Mouse (Mus musculus): ENCODE measurements around the gene Fbrs. TPM values are rescaled to one million over a fixed set of nuclear protein-coding genes. Genes with fewer than 3 reads are reported as not detected.
A peak's percentile ranks its signal among the peaks of the same experiment; 100 is the strongest.
"Not testable (repeated sequence)": the region's sequence is repeated elsewhere in the genome, so short reads cannot be mapped to it uniquely, and the experiment has no call there.

The Fbrs gene
- polyA plus RNA-seq, 1 experiment from 2014 or later: 11.1 TPM

- H3K4me3 ChIP-seq (ENCODE audit: low read depth, low read length); H3K9ac ChIP-seq (ENCODE audit: low read depth, low read length); ATAC-seq (replicated peaks; ENCODE audit: insufficient number of reproducible peaks, low FRiP score, low TSS enrichment); H3K27ac ChIP-seq (ENCODE audit: low read depth, low read length); H3K27me3 ChIP-seq (ENCODE audit: control insufficient read depth, insufficient read depth, low read length); H3K9me3 ChIP-seq (replicated peaks; ENCODE audit: control insufficient read depth, low read length); H3K4me1 ChIP-seq (ENCODE audit: control insufficient read depth, insufficient read depth, low read length); H3K4me2 ChIP-seq: not testable (repeated sequence)
- peaks cover 27% of the 10 kb centered on the region for H3K36me3 ChIP-seq (ENCODE audit: control insufficient read depth, insufficient read depth, low read length)
- WGBS (ENCODE audit: insufficient replicate concordance): 85% methylated on average over 3 of the region's 3 CpGs
Measured at GRCm38 (mm10) chr7:127458371-127459122, 20.5 kb upstream of the Fbrs start.

GRCm38 (mm10) chr7:127459311-127459710 is 19.7 kb upstream of the Fbrs start, which contains the start of gene Prr14:
Gene Prr14 (plus strand): TSS chr7:127459611.
- H3K9me3 ChIP-seq (replicated peaks; ENCODE audit: control insufficient read depth, low read length); H3K4me2 ChIP-seq; H3K27me3 ChIP-seq (ENCODE audit: control insufficient read depth, insufficient read depth, low read length); ATAC-seq (replicated peaks; ENCODE audit: insufficient number of reproducible peaks, low FRiP score, low TSS enrichment); H3K4me3 ChIP-seq (ENCODE audit: low read depth, low read length); H3K27ac ChIP-seq (ENCODE audit: low read depth, low read length); H3K9ac ChIP-seq (ENCODE audit: low read depth, low read length); H3K4me1 ChIP-seq (ENCODE audit: control insufficient read depth, insufficient read depth, low read length): not testable (repeated sequence)
- H3K36me3 ChIP-seq (ENCODE audit: control insufficient read depth, insufficient read depth, low read length): peaks cover 27% of the 10 kb centered on the region
- 96% methylated on average over 8 of the region's 8 CpGs for WGBS (ENCODE audit: insufficient replicate concordance)

GRCm38 (mm10) chr7:127465191-127465590 is 13.8 kb upstream of the Fbrs start:
- Histone ChIP-seq H3K9me3 (replicated peaks; ENCODE audit: control insufficient read depth, low read length) (no peaks in the 10 kb centered on the region), H3K27me3 (ENCODE audit: control insufficient read depth, insufficient read depth, low read length) (no peaks in the 10 kb centered on the region), H3K4me3 (ENCODE audit: low read depth, low read length) (no peak overlapping the region), H3K27ac (ENCODE audit: low read depth, low read length) (no peak overlapping the region), H3K4me1 (ENCODE audit: control insufficient read depth, insufficient read depth, low read length) (no peaks in the 10 kb centered on the region), H3K9ac (ENCODE audit: low read depth, low read length) (no peak overlapping the region), H3K36me3 (ENCODE audit: control insufficient read depth, insufficient read depth, low read length) (peaks cover 9% of the 10 kb centered on the region), H3K4me2 (no peak overlapping the region)
- no peak for ATAC-seq (replicated peaks; ENCODE audit: insufficient number of reproducible peaks, low FRiP score, low TSS enrichment)
- 91% methylated on average over 3 of the region's 3 CpGs for WGBS (ENCODE audit: insufficient replicate concordance)

GRCm38 (mm10) chr7:127465670-127466069 is 13.3 kb upstream of the Fbrs start:
- not testable (repeated sequence) for H3K4me1 ChIP-seq (ENCODE audit: control insufficient read depth, insufficient read depth, low read length); H3K27me3 ChIP-seq (ENCODE audit: control insufficient read depth, insufficient read depth, low read length); H3K9ac ChIP-seq (ENCODE audit: low read depth, low read length); H3K4me3 ChIP-seq (ENCODE audit: low read depth, low read length); H3K36me3 ChIP-seq (ENCODE audit: control insufficient read depth, insufficient read depth, low read length); H3K27ac ChIP-seq (ENCODE audit: low read depth, low read length); ATAC-seq (replicated peaks; ENCODE audit: insufficient number of reproducible peaks, low FRiP score, low TSS enrichment); H3K9me3 ChIP-seq (replicated peaks; ENCODE audit: control insufficient read depth, low read length); H3K4me2 ChIP-seq
- WGBS (ENCODE audit: insufficient replicate concordance): 93% methylated on average over 2 of the region's 2 CpGs

- Histone ChIP-seq H3K4me3 (ENCODE audit: low read depth, low read length) (no peak overlapping the region), H3K27me3 (ENCODE audit: control insufficient read depth, insufficient read depth, low read length) (no peaks in the 10 kb centered on the region), H3K36me3 (ENCODE audit: control insufficient read depth, insufficient read depth, low read length) (peaks cover 4% of the 10 kb centered on the region), H3K27ac (ENCODE audit: low read depth, low read length) (no peak overlapping the region), H3K9ac (ENCODE audit: low read depth, low read length) (no peak overlapping the region), H3K4me1 (ENCODE audit: control insufficient read depth, insufficient read depth, low read length) (no peaks in the 10 kb centered on the region), H3K4me2 (no peak overlapping the region), H3K9me3 (replicated peaks; ENCODE audit: control insufficient read depth, low read length) (no peaks in the 10 kb centered on the region)
- 92% methylated on average over 4 of the region's 4 CpGs for WGBS (ENCODE audit: insufficient replicate concordance)
- no peak for ATAC-seq (replicated peaks; ENCODE audit: insufficient number of reproducible peaks, low FRiP score, low TSS enrichment)
Measured at GRCm38 (mm10) chr7:127466606-127467005, 12.4 kb upstream of the Fbrs start.

GRCm38 (mm10) chr7:127470011-127470715 is 8.8 kb upstream of the Fbrs start:
- Histone ChIP-seq H3K36me3 (ENCODE audit: control insufficient read depth, insufficient read depth, low read length) (peaks cover 22% of the 10 kb centered on the region), H3K4me1 (ENCODE audit: control insufficient read depth, insufficient read depth, low read length) (peaks cover 5% of the 10 kb centered on the region), H3K27me3 (ENCODE audit: control insufficient read depth, insufficient read depth, low read length) (no peaks in the 10 kb centered on the region), H3K4me2 (peak overlapping the region; percentile 91), H3K9me3 (replicated peaks; ENCODE audit: control insufficient read depth, low read length) (no peaks in the 10 kb centered on the region), H3K4me3 (ENCODE audit: low read depth, low read length) (peak overlapping the region; percentile 88), H3K9ac (ENCODE audit: low read depth, low read length) (peak overlapping the region; percentile 93), H3K27ac (ENCODE audit: low read depth, low read length) (peak overlapping the region; percentile 97)
- no peak for ATAC-seq (replicated peaks; ENCODE audit: insufficient number of reproducible peaks, low FRiP score, low TSS enrichment)
- WGBS (ENCODE audit: insufficient replicate concordance): 7% methylated on average over 10 of the region's 10 CpGs

- peak overlapping the region; percentile 91 for H3K4me2 ChIP-seq
- H3K9ac ChIP-seq (ENCODE audit: low read depth, low read length): peak overlapping the region; percentile 93
- H3K27ac ChIP-seq (ENCODE audit: low read depth, low read length): peak overlapping the region; percentile 97
- no peaks in the 10 kb centered on the region for H3K27me3 ChIP-seq (ENCODE audit: control insufficient read depth, insufficient read depth, low read length)
- H3K4me3 ChIP-seq (ENCODE audit: low read depth, low read length): peak overlapping the region; percentile 88
- WGBS (ENCODE audit: insufficient replicate concordance): under 1% methylated on average over 45 of the region's 46 CpGs
- peak; percentile 89 for ATAC-seq (replicated peaks; ENCODE audit: insufficient number of reproducible peaks, low FRiP score, low TSS enrichment)
- H3K4me1 ChIP-seq (ENCODE audit: control insufficient read depth, insufficient read depth, low read length): peaks cover 5% of the 10 kb centered on the region
- H3K9me3 ChIP-seq (replicated peaks; ENCODE audit: control insufficient read depth, low read length): no peaks in the 10 kb centered on the region
- peaks cover 30% of the 10 kb centered on the region for H3K36me3 ChIP-seq (ENCODE audit: control insufficient read depth, insufficient read depth, low read length)
Measured at GRCm38 (mm10) chr7:127470743-127471645, 8.0 kb upstream of the Fbrs start.

GRCm38 (mm10) chr7:127471646-127472010 is 7.4 kb upstream of the Fbrs start:
- peak overlapping the region; percentile 93 for H3K9ac ChIP-seq (ENCODE audit: low read depth, low read length)
- peak overlapping the region; percentile 97 for H3K27ac ChIP-seq (ENCODE audit: low read depth, low read length)
- peaks cover 31% of the 10 kb centered on the region for H3K36me3 ChIP-seq (ENCODE audit: control insufficient read depth, insufficient read depth, low read length)
- H3K4me2 ChIP-seq: peak overlapping the region; percentile 91
- WGBS (ENCODE audit: insufficient replicate concordance): under 1% methylated on average over 24 of the region's 25 CpGs
- no peaks in the 10 kb centered on the region for H3K27me3 ChIP-seq (ENCODE audit: control insufficient read depth, insufficient read depth, low read length)
- H3K4me3 ChIP-seq (ENCODE audit: low read depth, low read length): peak overlapping the region; percentile 88
- ATAC-seq (replicated peaks; ENCODE audit: insufficient number of reproducible peaks, low FRiP score, low TSS enrichment): peak; percentile 22
- no peaks in the 10 kb centered on the region for H3K9me3 ChIP-seq (replicated peaks; ENCODE audit: control insufficient read depth, low read length)
- H3K4me1 ChIP-seq (ENCODE audit: control insufficient read depth, insufficient read depth, low read length): peaks cover 5% of the 10 kb centered on the region

All from heart, embryonic 11.5 days (tissue).